Mouse (Mus musculus): ENCODE data around the gene Klhl18. TPM values are rescaled to one million over a fixed set of nuclear protein-coding genes. Genes with fewer than 3 reads are reported as not detected.

The Klhl18 gene
- 8.2 TPM in 2 replicates for polyA plus RNA-seq (2016; fragmentation: Nextera tagmentation; extraction: Ambion mirVana)

GRCm38 (mm10) chr9:110476124-110477091 is at the start of gene Klhl18, which contains the start of gene Kif9:
Gene Klhl18, minus strand, starts transcription at chr9:110476694.
Gene Kif9, plus strand, starts transcription at chr9:110476958.
- H3K27me3 ChIP-seq (ENCODE audit: poor library complexity, severe bottlenecking) = peaks cover 13% of the 10 kb centered on the region
- H3K36me3 ChIP-seq (replicated peaks) = peaks cover 3% of the 10 kb centered on the region; the same call in 1 of the 2 replicates
- peak; percentile 96 for DNase-seq (ENCODE audit: extremely low spot score, low spot score)
- H3K4me1 ChIP-seq = peaks cover 24% of the 10 kb centered on the region
- H3K4me3 ChIP-seq = peak within 1 kb of the TSS; percentile 83
- under 1% methylated on average over 53 of the region's 53 CpGs for WGBS
- no peaks in the 10 kb centered on the region for H3K9me3 ChIP-seq
- peak within 1 kb of the TSS; percentile 91 for H3K27ac ChIP-seq

GRCm38 (mm10) chr9:110525737-110526136 is 49.2 kb upstream of the Klhl18 start:
- Histone ChIP-seq H3K9me3 (no peaks in the 10 kb centered on the region), H3K27ac (no peak overlapping the region), H3K27me3 (ENCODE audit: poor library complexity, severe bottlenecking) (no peaks in the 10 kb centered on the region), H3K4me1 (peaks cover 5% of the 10 kb centered on the region), H3K36me3 (replicated peaks) (no peaks in the 10 kb centered on the region), H3K4me3 (no peak overlapping the region)
- DNase-seq (ENCODE audit: extremely low spot score, low spot score) = no peak
- WGBS = 73% methylated on average over 2 of the region's 2 CpGs

- H3K27me3 ChIP-seq (ENCODE audit: poor library complexity, severe bottlenecking) = no peaks in the 10 kb centered on the region
- no peak overlapping the region for H3K4me3 ChIP-seq
- H3K36me3 ChIP-seq (replicated peaks) = no peaks in the 10 kb centered on the region
- H3K4me1 ChIP-seq = peaks cover 4% of the 10 kb centered on the region; the same call in 1 of the 2 replicates
- no peak for DNase-seq (ENCODE audit: extremely low spot score, low spot score)
- WGBS = 61% methylated on average over 5 of the region's 5 CpGs
- H3K9me3 ChIP-seq = peaks cover 6% of the 10 kb centered on the region
- no peak overlapping the region for H3K27ac ChIP-seq
Observed at GRCm38 (mm10) chr9:110490913-110491312, 14.4 kb upstream of the Klhl18 start.

- Histone ChIP-seq H3K27me3 (ENCODE audit: poor library complexity, severe bottlenecking) (no peaks in the 10 kb centered on the region), H3K4me3 (no peak overlapping the region), H3K9me3 (peaks cover 6% of the 10 kb centered on the region), H3K36me3 (replicated peaks) (no peaks in the 10 kb centered on the region), H3K27ac (no peak overlapping the region), H3K4me1 (peaks cover 4% of the 10 kb centered on the region; the same call in 1 of the 2 replicates)
- 32% methylated on average over 4 of the region's 4 CpGs for WGBS
- DNase-seq (ENCODE audit: extremely low spot score, low spot score) = no peak
Observed at GRCm38 (mm10) chr9:110488841-110489240, 12.3 kb upstream of the Klhl18 start.

- WGBS = 80% methylated on average over 4 of the region's 4 CpGs
- no peak overlapping the region for H3K4me3 ChIP-seq
- no peak for DNase-seq (ENCODE audit: extremely low spot score, low spot score)
Observed at GRCm38 (mm10) chr9:110478639-110479038, 2.1 kb upstream of the Klhl18 start.

GRCm38 (mm10) chr9:110477951-110478350 is 1.5 kb upstream of the Klhl18 start:
- Histone ChIP-seq H3K27me3 (ENCODE audit: poor library complexity, severe bottlenecking) (peaks cover 13% of the 10 kb centered on the region), H3K4me3 (peak overlapping the region; percentile 10; the same call in 1 of the 2 replicates), H3K27ac (no peak overlapping the region), H3K4me1 (peaks cover 24% of the 10 kb centered on the region), H3K9me3 (no peaks in the 10 kb centered on the region), H3K36me3 (replicated peaks) (no peaks in the 10 kb centered on the region)
- no peak for DNase-seq (ENCODE audit: extremely low spot score, low spot score)
- 48% methylated on average over 11 of the region's 11 CpGs for WGBS

More at GRCm38 (mm10) chr9:110478639-110479038, 2.1 kb upstream of the Klhl18 start:
- H3K36me3 ChIP-seq (replicated peaks) = no peaks in the 10 kb centered on the region
- peaks cover 13% of the 10 kb centered on the region for H3K27me3 ChIP-seq (ENCODE audit: poor library complexity, severe bottlenecking)
- H3K27ac ChIP-seq = no peak overlapping the region
- no peaks in the 10 kb centered on the region for H3K9me3 ChIP-seq
- peaks cover 24% of the 10 kb centered on the region for H3K4me1 ChIP-seq

GRCm38 (mm10) chr9:110466179-110466578 is 10.3 kb downstream of the Klhl18 start:
- Histone ChIP-seq H3K4me3 (no peak overlapping the region), H3K4me1 (no peaks in the 10 kb centered on the region), H3K27ac (no peak overlapping the region), H3K9me3 (no peaks in the 10 kb centered on the region), H3K36me3 (replicated peaks) (peaks cover 8% of the 10 kb centered on the region), H3K27me3 (ENCODE audit: poor library complexity, severe bottlenecking) (no peaks in the 10 kb centered on the region)
- 80% methylated on average over 3 of the region's 3 CpGs for WGBS
- DNase-seq (ENCODE audit: extremely low spot score, low spot score) = no peak

GRCm38 (mm10) chr9:110465336-110465735 is 11.2 kb downstream of the Klhl18 start:
- Histone ChIP-seq H3K36me3 (replicated peaks) (peaks cover 8% of the 10 kb centered on the region), H3K27me3 (ENCODE audit: poor library complexity, severe bottlenecking) (no peaks in the 10 kb centered on the region), H3K4me3 (no peak overlapping the region), H3K4me1 (no peaks in the 10 kb centered on the region), H3K9me3 (no peaks in the 10 kb centered on the region), H3K27ac (no peak overlapping the region)
- 96% methylated on average over 6 of the region's 6 CpGs for WGBS
- no peak for DNase-seq (ENCODE audit: extremely low spot score, low spot score)

- H3K27me3 ChIP-seq (ENCODE audit: poor library complexity, severe bottlenecking) = no peaks in the 10 kb centered on the region
- no peaks in the 10 kb centered on the region for H3K9me3 ChIP-seq
- H3K4me3 ChIP-seq = no peak overlapping the region
- 90% methylated on average over 6 of the region's 6 CpGs for WGBS
- no peak for DNase-seq (ENCODE audit: extremely low spot score, low spot score)
- no peaks in the 10 kb centered on the region for H3K4me1 ChIP-seq
- H3K36me3 ChIP-seq (replicated peaks) = peaks cover 8% of the 10 kb centered on the region
- no peak overlapping the region for H3K27ac ChIP-seq
Observed at GRCm38 (mm10) chr9:110463983-110464591, 12.4 kb downstream of the Klhl18 start.

GRCm38 (mm10) chr9:110462321-110462720 is 14.2 kb downstream of the Klhl18 start:
- WGBS = 75% methylated on average over 7 of the region's 7 CpGs
- no peak for DNase-seq (ENCODE audit: extremely low spot score, low spot score)
- no peak overlapping the region for H3K4me3 ChIP-seq

GRCm38 (mm10) chr9:110460884-110461815 is 15.3 kb downstream of the Klhl18 start:
- no peaks in the 10 kb centered on the region; the same call in 1 of the 2 replicates for H3K36me3 ChIP-seq (replicated peaks)
- no peak overlapping the region for H3K27ac ChIP-seq
- H3K27me3 ChIP-seq (ENCODE audit: poor library complexity, severe bottlenecking) = no peaks in the 10 kb centered on the region
- H3K4me3 ChIP-seq = no peak overlapping the region
- WGBS = 92% methylated on average over 18 of the region's 18 CpGs
- DNase-seq (ENCODE audit: extremely low spot score, low spot score) = no peak
- H3K4me1 ChIP-seq = no peaks in the 10 kb centered on the region
- H3K9me3 ChIP-seq = no peaks in the 10 kb centered on the region

More at GRCm38 (mm10) chr9:110462321-110462720, 14.2 kb downstream of the Klhl18 start:
- H3K9me3 ChIP-seq = no peaks in the 10 kb centered on the region
- no peaks in the 10 kb centered on the region for H3K27me3 ChIP-seq (ENCODE audit: poor library complexity, severe bottlenecking)
- H3K4me1 ChIP-seq = no peaks in the 10 kb centered on the region
- peaks cover 4% of the 10 kb centered on the region for H3K36me3 ChIP-seq (replicated peaks)
- no peak overlapping the region for H3K27ac ChIP-seq

GRCm38 (mm10) chr9:110459145-110459727 is 17.3 kb downstream of the Klhl18 start:
- no peaks in the 10 kb centered on the region for H3K9me3 ChIP-seq
- peaks cover 6% of the 10 kb centered on the region for H3K36me3 ChIP-seq (replicated peaks)
- no peak overlapping the region for H3K4me3 ChIP-seq
- DNase-seq (ENCODE audit: extremely low spot score, low spot score) = no peak
- no peaks in the 10 kb centered on the region for H3K27me3 ChIP-seq (ENCODE audit: poor library complexity, severe bottlenecking)
- WGBS = 78% methylated on average over 2 of the region's 2 CpGs
- no peak overlapping the region for H3K27ac ChIP-seq
- no peaks in the 10 kb centered on the region for H3K4me1 ChIP-seq
